In the genomic region with DNA sequence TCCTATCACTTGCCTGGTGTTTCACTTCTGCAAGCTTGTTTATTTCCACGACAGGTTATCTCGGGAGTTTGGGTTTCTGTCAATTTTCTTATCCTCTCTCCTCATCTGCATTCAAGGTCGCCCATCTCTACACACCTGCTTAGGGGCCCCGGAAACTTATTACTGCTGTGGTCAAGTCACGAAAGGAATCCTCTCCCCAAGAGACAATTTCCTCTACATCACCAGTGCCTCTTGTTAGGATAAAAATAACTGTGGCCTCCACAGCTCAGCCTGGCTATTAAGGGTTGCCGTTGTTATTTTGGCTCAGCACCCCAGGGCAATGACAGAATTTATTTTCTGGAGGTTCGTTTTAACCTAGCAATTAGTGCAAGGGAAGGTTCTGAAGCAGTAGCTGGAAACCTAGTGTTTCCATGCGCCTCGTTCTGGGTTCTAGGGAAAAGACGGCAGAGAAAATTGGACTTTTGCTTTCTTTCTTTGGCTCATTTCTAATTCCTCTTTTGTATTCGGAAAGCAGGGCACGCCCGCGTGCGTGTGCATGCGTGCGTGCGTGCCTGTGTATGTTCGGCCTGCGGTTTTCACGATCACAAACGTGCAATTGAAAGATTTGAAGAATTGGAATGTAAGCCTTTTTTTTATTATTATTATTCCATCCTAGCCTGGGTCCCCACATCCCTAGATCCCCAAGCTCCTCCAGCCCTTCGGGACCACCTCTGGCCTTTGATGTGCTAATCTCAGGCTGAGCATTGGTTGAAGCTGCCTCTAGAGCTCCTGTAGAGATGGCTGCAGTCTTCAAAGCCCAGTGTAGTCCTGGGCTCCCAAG, we compare ENCODE assay signal across 9 mouse cellular contexts.
DNase-seq lines count a peak whose midpoint lies in the region; ATAC-seq and TF ChIP-seq lines count a peak whose summit lies in the region.
"Had no signal": no experiment of that assay in that cellular context is flagged by ENCODE, and none has a peak within 500 bp of the region (broad histone marks: within the 10 kb centered on the region; RNA-seq: fewer than 3 reads in every experiment).

No protein-coding gene starts in this region.

- no peak for TF ChIP-seq CTCF in brain, embryonic 14.5 days (IDR thresholded peaks at IDR 0.05; ENCODE audit: borderline replicate concordance, extremely low read depth, insufficient read depth, insufficient read length)
- TF ChIP-seq CTCF in layer of hippocampus, adult 2 months (conservative IDR thresholded peaks at IDR 0.05), result no peak
- no peak for TF ChIP-seq CTCF in intestine, postnatal 0 days (IDR thresholded peaks at IDR 0.05; ENCODE audit: low read depth)

- no peak for ATAC-seq in heart, embryonic 15.5 days (replicated peaks; ENCODE audit: insufficient number of reproducible peaks, insufficient read depth, low FRiP score, low read depth)
- no peak for ATAC-seq in liver, embryonic 16.5 days (ENCODE audit: low read depth)
- ATAC-seq in intestine, embryonic 16.5 days, result no peak
- ATAC-seq in intestine, postnatal 0 days, result no peak

- no peak for TF ChIP-seq POLR2A in brain, embryonic 14.5 days (IDR thresholded peaks at IDR 0.05; ENCODE audit: borderline replicate concordance, extremely low read depth, insufficient read depth, insufficient read length, poor library complexity, severe bottlenecking)

- peak; percentile 12 for DNase-seq in 416B (ENCODE audit: low read depth)
- peak; percentile 68 for DNase-seq in brain, embryonic 14.5 days (ENCODE audit: low read depth)
- no peak for DNase-seq in layer of hippocampus, adult 2 months (ENCODE audit: low spot score in 2 of 2)
- DNase-seq in left cerebral cortex, postnatal 14 days (ENCODE audit: low spot score in 2 of 2), result no peak
- DNase-seq: layer of hippocampus, adult 9-11 months had no signal

- peaks cover 40% of the 10 kb centered on the region for H3K4me1 ChIP-seq in heart, embryonic 15.5 days (replicated peaks)
- H3K4me1 ChIP-seq in liver, embryonic 16.5 days (ENCODE audit: control insufficient read depth, low read depth, low read length), result peaks cover 4% of the 10 kb centered on the region
- H3K4me1 ChIP-seq in intestine, embryonic 16.5 days (ENCODE audit: control insufficient read depth, insufficient read depth, low read length), result no peaks in the 10 kb centered on the region
- no peaks in the 10 kb centered on the region for H3K4me1 ChIP-seq in intestine, postnatal 0 days (replicated peaks; ENCODE audit: control insufficient read depth, insufficient read depth, low read length)

- H3K27ac ChIP-seq in heart, embryonic 15.5 days, result peak overlapping the region; percentile 78
- no peak overlapping the region for H3K27ac ChIP-seq in liver, embryonic 16.5 days (ENCODE audit: low read length)
- H3K27ac ChIP-seq in layer of hippocampus, adult 2 months, result no peak overlapping the region
- no peak overlapping the region for H3K27ac ChIP-seq in intestine, embryonic 16.5 days (ENCODE audit: low read length)
- no peak overlapping the region for H3K27ac ChIP-seq in intestine, postnatal 0 days (ENCODE audit: low read depth, low read length)

- no peaks in the 10 kb centered on the region for H3K27me3 ChIP-seq in heart, embryonic 15.5 days
- H3K27me3 ChIP-seq in liver, embryonic 16.5 days (ENCODE audit: control insufficient read depth, insufficient read depth, low read depth, low read length), result no peaks in the 10 kb centered on the region; the same call in 1 of the 2 replicates
- no peaks in the 10 kb centered on the region for H3K27me3 ChIP-seq in intestine, embryonic 16.5 days (replicated peaks; ENCODE audit: control insufficient read depth, insufficient read depth, low read length)
- no peaks in the 10 kb centered on the region for H3K27me3 ChIP-seq in intestine, postnatal 0 days (replicated peaks; ENCODE audit: control insufficient read depth, insufficient read depth, low read length)

- peak overlapping the region; percentile 53 for H3K4me2 ChIP-seq in heart, embryonic 15.5 days
- H3K4me2 ChIP-seq in liver, embryonic 16.5 days (ENCODE audit: low read depth, low read length), result 0 out of 2 replicates have a peak overlapping the region, but pooled peaks have one; percentile 12
- H3K4me2 ChIP-seq in intestine, embryonic 16.5 days (ENCODE audit: low read depth, low read length), result no peak overlapping the region
- no peak overlapping the region for H3K4me2 ChIP-seq in intestine, postnatal 0 days (replicated peaks; ENCODE audit: low read depth)

- no peaks in the 10 kb centered on the region for H3K36me3 ChIP-seq in heart, embryonic 15.5 days
- no peaks in the 10 kb centered on the region for H3K36me3 ChIP-seq in liver, embryonic 16.5 days (ENCODE audit: control insufficient read depth, insufficient read depth)
- no peaks in the 10 kb centered on the region for H3K36me3 ChIP-seq in intestine, embryonic 16.5 days (ENCODE audit: control insufficient read depth, insufficient read depth, low read length)
- H3K36me3 ChIP-seq in intestine, postnatal 0 days (ENCODE audit: control insufficient read depth, insufficient read depth), result no peaks in the 10 kb centered on the region

- peak overlapping the region; percentile 12; the same call in 1 of the 2 replicates for H3K4me3 ChIP-seq in heart, embryonic 15.5 days
- H3K4me3 ChIP-seq in liver, embryonic 16.5 days (ENCODE audit: low read depth, low read length), result no peak overlapping the region
- H3K4me3 ChIP-seq in layer of hippocampus, adult 2 months, result no peak overlapping the region
- no peak overlapping the region for H3K4me3 ChIP-seq in intestine, embryonic 16.5 days (ENCODE audit: low read length)
- H3K4me3 ChIP-seq in intestine, postnatal 0 days (ENCODE audit: low read depth, low read length), result no peak overlapping the region

- intact Hi-C loops in left cerebral cortex, postnatal 14 days (cut with DNase I), result no loop called here

- 31% methylated on average over 23 of the region's 23 CpGs for WGBS in heart, embryonic 15.5 days
- 22% methylated on average over 23 of the region's 23 CpGs for WGBS in liver, embryonic 16.5 days (ENCODE audit: insufficient replicate concordance)
- WGBS in intestine, embryonic 16.5 days, result 58% methylated on average over 23 of the region's 23 CpGs
- WGBS in intestine, postnatal 0 days, result 68% methylated on average over 23 of the region's 23 CpGs

- H3K9ac ChIP-seq in heart, embryonic 15.5 days, result peak overlapping the region; percentile 29; the same call in 1 of the 2 replicates
- H3K9ac ChIP-seq in liver, embryonic 16.5 days (ENCODE audit: low read depth, low read length), result no peak overlapping the region
- H3K9ac ChIP-seq in intestine, embryonic 16.5 days (ENCODE audit: low read depth, low read length), result no peak overlapping the region
- H3K9ac ChIP-seq in intestine, postnatal 0 days (ENCODE audit: low read depth, low read length), result no peak overlapping the region

- no peaks in the 10 kb centered on the region for H3K9me3 ChIP-seq in heart, embryonic 15.5 days (replicated peaks)
- no peaks in the 10 kb centered on the region for H3K9me3 ChIP-seq in liver, embryonic 16.5 days (replicated peaks; ENCODE audit: control insufficient read depth, low read length)
- peaks cover 4% of the 10 kb centered on the region; the same call in 1 of the 2 replicates for H3K9me3 ChIP-seq in intestine, embryonic 16.5 days (ENCODE audit: control insufficient read depth, low read length)
- H3K9me3 ChIP-seq in intestine, postnatal 0 days (ENCODE audit: control insufficient read depth), result 0 out of 2 replicates have a peak, but pooled peaks cover 6% of the 10 kb centered on the region

Comparison
In these comparisons a context has a peak if more than half of its experiments do, and no peak if none do; other contexts are left out.
1. DNase-seq: peak in 416B (single experiment) and brain, embryonic 14.5 days (single experiment); none in layer of hippocampus, adult 2 months (0 of 2) and left cerebral cortex, postnatal 14 days (0 of 2).
2. H3K4me2 ChIP-seq: peak in heart, embryonic 15.5 days (single experiment) and liver, embryonic 16.5 days (single experiment); none in intestine, embryonic 16.5 days (single experiment) and intestine, postnatal 0 days (single experiment).